Mouse (Mus musculus) MEL (cell line): Measurements from ENCODE around the gene Kcnt1. TPM values are rescaled to one million over a fixed set of nuclear protein-coding genes. Genes with fewer than 3 reads are reported as not detected.

ENCODE experiments used
- DNase-seq: peaks from one replicate; pipeline ENCODE4 v3.0.0; 2011; ENCODE audit warnings: low read depth, low spot score
- H3K27ac ChIP-seq: 2 replicates; pipeline ENCODE4 v1.5.1; 2012; ENCODE audit warnings: low read depth, mild to moderate bottlenecking, control low read depth, low read length, moderate library complexity; ENCODE audit not compliant: control insufficient read depth
- H3K27me3 ChIP-seq, 2 experiments: fragments of 150-350 bp in 1 of 2; sonication (generic) in 1 of 2; 2 replicates each; pipeline ENCODE4 v1.6.1; 2012; ENCODE audit warnings: low read length in 2 of 2, mild to moderate bottlenecking in 2 of 2, improper control_type of control experiment in 1 of 2, moderate library complexity in 1 of 2; ENCODE audit not compliant: insufficient read depth in 2 of 2, control insufficient read depth in 1 of 2
- H3K36me3 ChIP-seq, 2 experiments: 2 replicates each; pipeline ENCODE4 v1.6.1; 2012 to 2014; ENCODE audit warnings: low read length in 2 of 2, improper control_type of control experiment in 1 of 2, inconsistent platforms in 1 of 2, mild to moderate bottlenecking in 1 of 2; ENCODE audit not compliant: insufficient read depth in 2 of 2, control insufficient read depth in 1 of 2
- H3K4me1 ChIP-seq, 2 experiments: fragments of 150-350 bp in 1 of 2; sonication (generic) in 1 of 2; 2 replicates each; pipeline ENCODE4 v1.6.1; 2012; ENCODE audit warnings: low read length in 2 of 2, improper control_type of control experiment in 1 of 2, mild to moderate bottlenecking in 1 of 2; ENCODE audit not compliant: insufficient read depth in 2 of 2, control insufficient read depth in 1 of 2
- H3K4me3 ChIP-seq, 2 experiments: fragments of 150-350 bp in 1 of 2; sonication (generic) in 1 of 2; 2 replicates each; pipeline ENCODE4 v1.5.1; 2012; ENCODE audit warnings: low read depth in 2 of 2, low read length in 2 of 2, mild to moderate bottlenecking in 2 of 2, moderate library complexity in 2 of 2, control low read depth in 1 of 2, improper control_type of control experiment in 1 of 2; ENCODE audit not compliant: control insufficient read depth in 1 of 2, insufficient read depth in 1 of 2
- H3K79me2 ChIP-seq: 2 replicates; pipeline ENCODE4 v1.6.1; 2012; ENCODE audit warnings: mild to moderate bottlenecking, low read length, moderate library complexity; ENCODE audit not compliant: control insufficient read depth, poor library complexity, insufficient read depth
- H3K9ac ChIP-seq: 2 replicates; pipeline ENCODE4 v1.6.1; 2012; ENCODE audit warnings: low read depth, mild to moderate bottlenecking, control low read depth, low read length, moderate library complexity; ENCODE audit not compliant: control insufficient read depth, poor library complexity, severe bottlenecking
- H3K9me3 ChIP-seq: fragments of 150-350 bp; sonication (generic); replicated peaks from 2 replicates; pipeline ENCODE4 v1.6.1; 2012; ENCODE audit warnings: mild to moderate bottlenecking, low read length, improper control_type of control experiment, moderate library complexity; ENCODE audit not compliant: insufficient read depth
- BHLHE40 ChIP-seq: IDR thresholded peaks from 2 replicates; pipeline ENCODE4 v1.6.1; 2012; ENCODE audit warnings: low read depth, mild to moderate bottlenecking, inconsistent platforms, low read length, improper control_type of control experiment, borderline replicate concordance
- CHD1 ChIP-seq: IDR thresholded peaks from 2 replicates; pipeline ENCODE4 v1.6.1; 2012; ENCODE audit warnings: low read depth, mild to moderate bottlenecking, inconsistent platforms, low read length, improper control_type of control experiment
- CHD2 ChIP-seq: IDR thresholded peaks from 2 replicates; pipeline ENCODE4 v1.6.1; 2011; ENCODE audit warnings: low read length, improper control_type of control experiment
- CTCF ChIP-seq, 3 experiments: IDR thresholded peaks in 2 of 3; conservative IDR thresholded peaks in 1 of 3; 2 replicates each; pipeline ENCODE4 v1.5.1; 2011 to 2012; ENCODE audit warnings: low read length in 3 of 3, low read depth in 2 of 3, mild to moderate bottlenecking in 2 of 3, improper control_type of control experiment in 1 of 3, inconsistent platforms in 1 of 3, mixed read lengths in 1 of 3, moderate library complexity in 1 of 3; ENCODE audit not compliant: control insufficient read depth in 1 of 3, insufficient read depth in 1 of 3, poor library complexity in 1 of 3, severe bottlenecking in 1 of 3
- ELF1 ChIP-seq: IDR thresholded peaks from 2 replicates; pipeline ENCODE4 v1.6.1; 2014; ENCODE audit warnings: low read depth, mild to moderate bottlenecking, inconsistent platforms, low read length, improper control_type of control experiment, moderate library complexity
- EP300 ChIP-seq, 2 experiments: IDR thresholded peaks; 2 replicates each; pipeline ENCODE4 v1.6.1; 2011; ENCODE audit warnings: improper control_type of control experiment in 2 of 2, low read length in 2 of 2, low read depth in 1 of 2, mild to moderate bottlenecking in 1 of 2
- GATA1 ChIP-seq: IDR thresholded peaks from 2 replicates; pipeline ENCODE4 v1.6.1; 2011; ENCODE audit warnings: low read depth, low read length, improper control_type of control experiment
- HCFC1 ChIP-seq: IDR thresholded peaks from 2 replicates; pipeline ENCODE4 v1.6.1; 2012; ENCODE audit warnings: low read depth, mild to moderate bottlenecking, inconsistent platforms, low read length, improper control_type of control experiment, moderate library complexity
- MAFK ChIP-seq: IDR thresholded peaks from 2 replicates; pipeline ENCODE4 v1.6.1; 2011; ENCODE audit warnings: low read depth, mild to moderate bottlenecking, low read length, improper control_type of control experiment, borderline replicate concordance
- MAX ChIP-seq: IDR thresholded peaks from 2 replicates; pipeline ENCODE4 v1.6.1; 2011; ENCODE audit warnings: low read length, improper control_type of control experiment
- MAZ ChIP-seq: IDR thresholded peaks from 2 replicates; pipeline ENCODE4 v1.6.1; 2012; ENCODE audit warnings: low read depth, mild to moderate bottlenecking, inconsistent platforms, low read length, improper control_type of control experiment
- MYC ChIP-seq: IDR thresholded peaks from 2 replicates; pipeline ENCODE4 v1.6.1; 2011; ENCODE audit warnings: low read depth, mild to moderate bottlenecking, low read length, improper control_type of control experiment, moderate library complexity
- NELFE ChIP-seq: IDR thresholded peaks from 2 replicates; pipeline ENCODE4 v1.6.1; 2011; ENCODE audit warnings: low read depth, low read length, improper control_type of control experiment
- RCOR1 ChIP-seq: IDR thresholded peaks from 2 replicates; pipeline ENCODE4 v1.6.1; 2012; ENCODE audit warnings: low read depth, mild to moderate bottlenecking, inconsistent platforms, low read length, improper control_type of control experiment
- SIN3A ChIP-seq: IDR thresholded peaks from 2 replicates; pipeline ENCODE4 v1.6.1; 2012; ENCODE audit warnings: low read length, improper control_type of control experiment, inconsistent platforms
- SMC3 ChIP-seq: IDR thresholded peaks from 2 replicates; pipeline ENCODE4 v1.6.1; 2011; ENCODE audit warnings: low read depth, low read length, improper control_type of control experiment
- TBP ChIP-seq: IDR thresholded peaks from 2 replicates; pipeline ENCODE4 v1.8.0; 2011; ENCODE audit warnings: low read depth, low read length, improper control_type of control experiment
- ZC3H11A ChIP-seq: IDR thresholded peaks from 2 replicates; pipeline ENCODE4 v1.6.1; 2012; ENCODE audit warnings: low read depth, mild to moderate bottlenecking, inconsistent platforms, low read length, improper control_type of control experiment
- ZKSCAN1 ChIP-seq: IDR thresholded peaks from 2 replicates; pipeline ENCODE4 v1.6.1; 2012; ENCODE audit warnings: low read depth, mild to moderate bottlenecking, inconsistent platforms, low read length, improper control_type of control experiment, moderate library complexity
- ZMIZ1 ChIP-seq: IDR thresholded peaks from 2 replicates; pipeline ENCODE4 v1.6.1; 2012; ENCODE audit warnings: low read depth, mild to moderate bottlenecking, inconsistent platforms, low read length, improper control_type of control experiment, moderate library complexity
- ZNF384 ChIP-seq: IDR thresholded peaks from 2 replicates; pipeline ENCODE4 v1.6.1; 2012; ENCODE audit warnings: low read depth, mild to moderate bottlenecking, inconsistent platforms, low read length, improper control_type of control experiment
- polyA plus RNA-seq, 2 experiments: library from polyadenylated mRNA; stranded (reverse) in 1 of 2; unstranded in 1 of 2; fragments of >175 nt in 1 of 2; fragments of >200 nt in 1 of 2; gene quantifications; 2 replicates each; pipeline versions ENCODE4 v1.2.1 to v1.2.4; 2012; ENCODE audit warnings: low replicate concordance in 2 of 2, low read depth in 1 of 2; ENCODE audit not compliant: insufficient read length in 2 of 2, insufficient read depth in 1 of 2, missing spikeins in 1 of 2
- total RNA-seq: library from RNA; depleted of rRNA; stranded (reverse); fragments of 300-350 nt; gene quantifications from 2 replicates; pipeline ENCODE4 v1.2.3, GENCODE M21; 2012

Kcnt1 gene
- total and polyA plus RNA-seq, 3 experiments: not detected

- TF ChIP-seq EP300 (IDR thresholded peaks at IDR 0.05; ENCODE audit: low read depth in 1 of 2, low read length in 2 of 2): no peak
- no peak for TF ChIP-seq SMC3
- TF ChIP-seq ZNF384: no peak
- TF ChIP-seq SIN3A: no peak
- no peak for TF ChIP-seq MYC
- no peak for TF ChIP-seq CHD2
- no peak for TF ChIP-seq ZMIZ1
- TF ChIP-seq NELFE: no peak
Measured at GRCm38 (mm10) chr2:25844097-25844496, 19.4 kb upstream of the Kcnt1 start.

GRCm38 (mm10) chr2:25846516-25846915 lies 17.0 kb upstream of the Kcnt1 start:
- TF ChIP-seq SIN3A (no peak), TBP (no peak), MAX (no peak), GATA1 (no peak), ELF1 (no peak), CHD2 (no peak), RCOR1 (no peak), ZC3H11A (no peak), BHLHE40 (no peak), ZKSCAN1 (no peak), CTCF (IDR thresholded peaks at IDR 0.05 in 2 of 3, conservative IDR thresholded peaks at IDR 0.05 in 1 of 3; ENCODE audit: control insufficient read depth in 1 of 3, insufficient read depth in 1 of 3, low read depth in 2 of 3, low read length in 3 of 3, poor library complexity in 1 of 3, severe bottlenecking in 1 of 3) (no peak), HCFC1 (no peak), MAFK (no peak), CHD1 (no peak), MYC (no peak), MAZ (no peak), ZNF384 (no peak)
- Histone ChIP-seq H3K4me1 (no peaks in the 10 kb centered on the region), H3K4me3 (no peak overlapping the region), H3K27me3 (no peaks in the 10 kb centered on the region; a peak in 1 of 4 replicates), H3K79me2 (no peaks in the 10 kb centered on the region), H3K9me3 (no peaks in the 10 kb centered on the region), H3K27ac (no peak overlapping the region), H3K36me3 (no peaks in the 10 kb centered on the region), H3K9ac (no peak overlapping the region)
- no peak for DNase-seq

More at GRCm38 (mm10) chr2:25844097-25844496, 19.4 kb upstream of the Kcnt1 start:
- Histone ChIP-seq H3K36me3 (no peaks in the 10 kb centered on the region), H3K4me3 (no peak overlapping the region), H3K27ac (no peak overlapping the region), H3K27me3 (no peaks in the 10 kb centered on the region), H3K9me3 (no peaks in the 10 kb centered on the region), H3K4me1 (no peaks in the 10 kb centered on the region), H3K79me2 (no peaks in the 10 kb centered on the region), H3K9ac (no peak overlapping the region)
- no peak for DNase-seq
